Mouse (Mus musculus) bone marrow macrophage, adult 2 months (primary cell): ENCODE measurements around the gene Oxct2a.
A peak's percentile ranks its signal among the peaks of the same experiment; 100 is the strongest.

Source experiments
- CTCF ChIP-seq: IDR thresholded peaks from 2 replicates; pipeline ENCODE4 v1.5.1; 2012; ENCODE audit warnings: low read depth, mild to moderate bottlenecking, low read length, moderate library complexity
- POLR2A ChIP-seq: IDR thresholded peaks from 2 replicates; pipeline ENCODE4 v1.6.1; 2012; ENCODE audit warnings: mild to moderate bottlenecking, low read depth, low read length, borderline replicate concordance

DNA sequence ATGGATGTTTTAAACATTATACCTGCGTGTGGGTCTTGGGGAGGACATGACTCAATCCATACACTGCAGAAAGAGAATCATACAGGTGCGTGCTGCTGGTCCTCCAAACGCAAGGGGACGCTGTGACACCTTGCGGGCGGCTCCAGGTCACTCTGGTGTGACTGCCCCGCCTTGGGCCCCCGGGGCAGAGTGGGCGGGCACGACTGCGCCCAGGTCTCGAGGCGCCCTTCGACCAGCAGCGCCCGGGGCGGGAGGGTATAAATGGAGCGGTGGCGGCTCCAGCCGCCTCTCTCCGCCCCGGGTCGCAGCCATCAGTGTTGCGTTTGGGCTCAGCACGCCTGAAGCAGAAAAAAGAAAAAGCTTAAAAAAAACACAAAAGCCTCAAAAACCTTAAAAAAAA is 40.9 kb downstream of the Oxct2a start:
- TF ChIP-seq CTCF (peak; percentile 28; the same call in 1 of the 2 replicates), POLR2A (no peak; the same call in 1 of the 2 replicates)
